Mouse (Mus musculus): Measurements from ENCODE around the gene Tmem114. TPM values are rescaled to one million over a fixed set of nuclear protein-coding genes. Genes with fewer than 3 reads are reported as not detected.

Gene Tmem114
- total RNA-seq, 4 experiments from 2014 or later: 0.68 to 1.7 (median 1.1) TPM

- DNase-seq (ENCODE audit: low spot score in 2 of 2): no peak
Measured at GRCm38 (mm10) chr16:8409197-8409596, 15.7 kb downstream of the Tmem114 start.

GRCm38 (mm10) chr16:8406708-8407107, 18.2 kb downstream of the Tmem114 start:
- DNase-seq (ENCODE audit: low spot score in 2 of 2): no peak

- no peak for DNase-seq (ENCODE audit: low spot score in 2 of 2)
Measured at GRCm38 (mm10) chr16:8402663-8403062, 22.3 kb downstream of the Tmem114 start.

- DNase-seq (ENCODE audit: low spot score in 2 of 2): no peak
Measured at GRCm38 (mm10) chr16:8401171-8401955, 23.6 kb downstream of the Tmem114 start.

- no peak for DNase-seq (ENCODE audit: low spot score in 2 of 2)
Measured at GRCm38 (mm10) chr16:8399868-8400267, 25.1 kb downstream of the Tmem114 start.

GRCm38 (mm10) chr16:8394946-8395345, 30.0 kb downstream of the Tmem114 start:
- DNase-seq (ENCODE audit: low spot score in 2 of 2): no peak

- no peak for DNase-seq (ENCODE audit: low spot score in 2 of 2)
Measured at GRCm38 (mm10) chr16:8388491-8388890, 36.4 kb downstream of the Tmem114 start.

- DNase-seq (ENCODE audit: low spot score in 2 of 2): no peak
Measured at GRCm38 (mm10) chr16:8386386-8386785, 38.5 kb downstream of the Tmem114 start.

- DNase-seq (ENCODE audit: low spot score in 2 of 2): no peak
Measured at GRCm38 (mm10) chr16:8385679-8386078, 39.3 kb downstream of the Tmem114 start.

- DNase-seq (ENCODE audit: low spot score in 2 of 2): no peak
Measured at GRCm38 (mm10) chr16:8384772-8385171, 40.2 kb downstream of the Tmem114 start.

GRCm38 (mm10) chr16:8383396-8383795, 41.5 kb downstream of the Tmem114 start:
- no peak for DNase-seq (ENCODE audit: low spot score in 2 of 2)

GRCm38 (mm10) chr16:8363066-8363465, 61.9 kb downstream of the Tmem114 start:
- DNase-seq (ENCODE audit: low spot score in 2 of 2): no peak

Other genes starting within 250 kb of the Tmem114 start
- gene Mettl22, start 45.7 kb upstream of the Tmem114 start, total RNA-seq (2022): 10 to 100 TPM; 25.5 to 28.8 (median 27.7) TPM
- 100 to 1,000 TPM; 178 to 210 (median 190) TPM for gene Abat, start 88.3 kb upstream of the Tmem114 start, total RNA-seq (2022)
- gene Pmm2, start 212.5 kb upstream of the Tmem114 start, total RNA-seq (2022): 10 to 100 TPM; 28.6 to 33.1 (median 29.1) TPM
- gene Tmem186, start 212.6 kb upstream of the Tmem114 start, total RNA-seq (2022): 10 to 100 TPM; 12.5 to 14.2 (median 13.5) TPM
- gene Carhsp1, start 247.0 kb upstream of the Tmem114 start, total RNA-seq (2022): 10 to 100 TPM; 29.8 to 33.0 (median 31.3) TPM

Data from left cerebral cortex, adult 8-10 months (tissue).